Mouse (Mus musculus) kidney, adult 10 weeks (tissue): Measurements from ENCODE around the gene Gpcpd1. TPM values are rescaled to one million over a fixed set of nuclear protein-coding genes. Genes with fewer than 3 reads are reported as not detected.

Experiments
- polyA plus RNA-seq: library from polyadenylated mRNA; stranded (reverse); fragments of 350-450 nt; fragmentation: Illumina TruSeq; extraction: RNeasy Lipid Tissue Mini Kit (QIAGEN cat#74804); gene quantifications from one replicate; pipeline ENCODE4 v1.2.3, GENCODE M21; 2014; ENCODE audit warnings: low read depth, low replicate concordance

Gpcpd1 gene
- polyA plus RNA-seq: 48.5 TPM

DNA sequence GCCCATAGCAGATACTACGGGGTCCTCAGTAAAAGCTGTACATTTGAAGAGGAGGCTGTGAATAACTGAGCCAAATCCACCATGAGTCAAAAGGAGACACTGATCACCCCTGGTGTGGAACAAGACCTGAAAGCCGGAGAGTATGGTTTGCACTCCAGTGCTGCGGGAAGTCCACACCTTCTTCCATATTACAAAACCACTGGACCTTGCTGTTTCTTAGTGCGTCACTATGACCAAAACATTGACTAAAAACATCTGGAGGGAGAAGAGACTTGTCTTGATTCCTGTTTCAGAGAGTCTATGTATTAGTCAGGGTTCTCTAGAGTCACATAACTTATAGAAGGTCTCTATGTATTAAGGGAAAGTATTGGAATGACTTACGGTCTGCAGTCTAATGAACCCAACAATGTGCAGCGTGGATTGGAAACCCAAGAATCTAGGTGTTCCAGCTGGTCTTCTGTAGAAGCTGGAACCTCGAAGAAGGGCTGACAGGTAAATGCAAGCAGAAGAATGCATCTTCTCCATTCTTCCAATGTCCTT lies at the start of gene Gpcpd1:
Gpcpd1 (minus strand) TSS at position 490 of the 540 bp plus-strand sequence.

Other genes starting within 250 kb of the Gpcpd1 start
- gene Prokr2, start 202.3 kb downstream of the Gpcpd1 start, polyA plus RNA-seq: not detected
- 6.6 TPM for gene Shld1, start 99.2 kb upstream of the Gpcpd1 start, polyA plus RNA-seq
- gene Chgb, start 193.5 kb upstream of the Gpcpd1 start, polyA plus RNA-seq: not detected
- gene Trmt6, start 228.3 kb upstream of the Gpcpd1 start, polyA plus RNA-seq: 30.2 TPM
- gene Mcm8, start 228.4 kb upstream of the Gpcpd1 start, polyA plus RNA-seq: 4.3 TPM